Mouse (Mus musculus) hindbrain, postnatal 0 days (tissue): ENCODE results near the gene Usp17lb. TPM values are rescaled to one million over a fixed set of nuclear protein-coding genes. Genes with fewer than 3 reads are reported as not detected.
"Not testable (repeated sequence)": the region's sequence is repeated elsewhere in the genome, so short reads cannot be mapped to it uniquely, and the experiment has no call there.

Source experiments
- ATAC-seq: fragments of 200-750 bp; cut with Nextera tagmentation; 2 replicates; pipeline ENCODE4 v1.8.0; 2017; ENCODE audit warnings: mild to moderate bottlenecking, moderate TSS enrichment, moderate library complexity
- DNase-seq: peaks from one replicate; pipeline ENCODE4 v3.0.0-alpha.2; 2015; ENCODE audit warnings: low spot score
- H3K27ac ChIP-seq: fragments of 300-500 bp; sonication (generic); 2 replicates; pipeline ENCODE4 v1.5.1; 2014; ENCODE audit warnings: mild to moderate bottlenecking
- H3K27me3 ChIP-seq: fragments of 300-500 bp; sonication (generic); 2 replicates; pipeline ENCODE4 v1.6.1; 2014; ENCODE audit warnings: low read length, mixed read lengths; ENCODE audit not compliant: insufficient read depth
- H3K36me3 ChIP-seq: fragments of 300-500 bp; sonication (generic); 2 replicates; pipeline ENCODE4 v1.6.1; 2014; ENCODE audit warnings: low read length, mixed read lengths; ENCODE audit not compliant: insufficient read depth
- H3K4me1 ChIP-seq: fragments of 300-500 bp; sonication (generic); 2 replicates; pipeline ENCODE4 v1.6.1; 2014; ENCODE audit warnings: antibody characterized with exemption, low read length, mixed read lengths; ENCODE audit not compliant: insufficient read depth
- H3K4me2 ChIP-seq: fragments of 300-500 bp; sonication (generic); 2 replicates; pipeline ENCODE4 v1.6.1; 2014; ENCODE audit warnings: low read depth, mild to moderate bottlenecking, low read length, moderate library complexity, mixed read lengths
- H3K4me3 ChIP-seq: fragments of 300-500 bp; sonication (generic); 2 replicates; pipeline ENCODE4 v1.5.1; 2014; ENCODE audit warnings: low read length
- H3K9ac ChIP-seq: fragments of 300-500 bp; sonication (generic); replicated peaks from 2 replicates; pipeline ENCODE4 v1.6.1; 2014; ENCODE audit warnings: mild to moderate bottlenecking, low read length, moderate library complexity, mixed read lengths
- H3K9me3 ChIP-seq: fragments of 300-500 bp; sonication (generic); 2 replicates; pipeline ENCODE4 v1.6.1; 2016; ENCODE audit warnings: low read length, mixed read lengths
- CTCF ChIP-seq: IDR thresholded peaks from 2 replicates; pipeline ENCODE4 v1.5.1; 2016; ENCODE audit warnings: antibody characterized with exemption, control low read depth, low read depth
- WGBS: fragments of 180-500 bp; shearing (Covaris S2); extraction: QIAGEN DNeasy Blood & Tissue Kit; methylation state at CpG from one replicate; pipeline ENCODE4 v1.1.7; 2014; 5-methylcytosine and 5-hydroxymethylcytosine counted together
- polyA plus RNA-seq: library from polyadenylated mRNA; unstranded; fragments of >200 nt; fragmentation: Nextera tagmentation; extraction: Ambion mirVana; gene quantifications from 2 replicates; pipeline ENCODE4 v1.2.1, GENCODE M21; 2015
- total RNA-seq: library from RNA; depleted of rRNA; stranded (reverse); fragments of >200 nt; gene quantifications from 2 replicates; pipeline ENCODE4 v1.2.3, GENCODE M21; 2014; rRNA removed

Gene Usp17lb
- total and polyA plus RNA-seq, 2 experiments from 2014 or later: not detected

DNA sequence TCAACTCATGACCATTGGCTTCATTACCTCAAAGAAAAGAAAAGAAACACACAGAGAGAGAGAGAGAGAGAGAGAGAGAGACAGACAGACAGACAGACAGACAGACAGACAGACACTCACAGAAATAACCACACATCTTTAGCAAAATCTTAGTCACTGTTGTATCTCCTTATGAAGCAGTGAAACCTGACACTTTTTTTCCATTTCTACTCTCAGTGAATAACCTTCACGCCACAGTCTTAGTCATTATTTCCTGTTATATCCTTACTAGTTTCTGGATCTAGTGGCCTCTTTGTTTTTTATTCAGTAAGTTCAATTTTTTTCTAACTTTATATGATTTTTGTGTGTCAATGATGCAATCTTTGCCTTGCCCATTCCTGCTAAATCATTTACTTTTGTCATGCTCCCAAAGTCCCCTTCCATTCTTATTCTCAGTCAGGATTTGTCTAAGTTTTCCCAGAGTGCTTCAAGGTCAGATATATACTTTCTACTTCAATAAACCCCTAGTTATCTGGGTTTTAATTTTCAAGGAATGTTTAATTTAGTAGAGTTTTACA lies 1.4 kb upstream of the Usp17lb start:
- ATAC-seq (no peak), DNase-seq (no peak)
- TF ChIP-seq CTCF: no peak
- Histone ChIP-seq H3K27me3 (no peaks in the 10 kb centered on the region), H3K9ac (no peak overlapping the region), H3K9me3 (no peaks in the 10 kb centered on the region), H3K27ac (no peak overlapping the region), H3K4me1 (no peaks in the 10 kb centered on the region), H3K4me2 (no peak overlapping the region), H3K4me3 (no peak overlapping the region), H3K36me3 (no peaks in the 10 kb centered on the region)
- WGBS: 89% methylated on average over 1 of the region's 1 CpGs

DNA sequence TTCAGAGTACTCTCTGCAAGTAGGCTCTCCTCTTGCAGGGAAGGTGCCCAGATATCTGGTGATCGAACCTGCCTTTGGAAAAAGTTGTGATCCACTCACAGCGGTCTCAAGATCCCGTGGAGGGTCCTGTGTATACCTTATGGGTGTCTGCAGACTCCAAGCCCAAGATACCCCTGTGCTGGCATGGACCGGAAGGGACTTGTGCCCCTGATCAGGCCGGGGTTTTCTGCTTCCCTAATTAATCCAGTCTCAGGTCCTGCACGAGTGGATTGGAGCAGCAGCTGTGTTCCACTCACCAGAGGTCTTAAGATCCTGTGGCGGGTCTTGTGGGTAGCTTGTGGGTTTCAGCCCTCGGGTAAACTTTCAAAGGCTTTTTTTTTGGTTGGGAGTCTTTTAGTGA lies 32.1 kb downstream of the Usp17lb start:
- not testable (repeated sequence) for ATAC-seq, H3K4me1 ChIP-seq, H3K9me3 ChIP-seq, H3K9ac ChIP-seq, DNase-seq, H3K27me3 ChIP-seq, H3K4me2 ChIP-seq, H3K4me3 ChIP-seq, H3K27ac ChIP-seq, H3K36me3 ChIP-seq
- WGBS: 86% methylated on average over 8 of the region's 8 CpGs

- no peaks in the 10 kb centered on the region for H3K9me3 ChIP-seq
- WGBS: 57% methylated on average over 1 of the region's 1 CpGs
These were observed 51.6 kb downstream of the Usp17lb start for GRCm38 (mm10) chr7:104790796-104791195.

More at GRCm38 (mm10) chr7:104790796-104791195, 51.6 kb downstream of the Usp17lb start:
- ATAC-seq (no peak), DNase-seq (no peak)
- no peak overlapping the region for H3K27ac ChIP-seq
- no peak overlapping the region for H3K4me3 ChIP-seq
- no peaks in the 10 kb centered on the region for H3K27me3 ChIP-seq
- H3K4me2 ChIP-seq: no peak overlapping the region
- TF ChIP-seq CTCF: no peak
- H3K36me3 ChIP-seq: no peaks in the 10 kb centered on the region
- no peak overlapping the region for H3K9ac ChIP-seq
- H3K4me1 ChIP-seq: no peaks in the 10 kb centered on the region

Other genes with a start within 250 kb of the Usp17lb start
- gene Olfr655, start 240.8 kb downstream of the Usp17lb start, total RNA-seq: not detected in 2 replicates
- gene Olfr655, start 240.8 kb downstream of the Usp17lb start, polyA plus RNA-seq: not detected in 2 replicates
- not detected in 2 replicates for gene Olfr656, start 228.6 kb downstream of the Usp17lb start, total RNA-seq
- not detected in 2 replicates for gene Olfr656, start 228.6 kb downstream of the Usp17lb start, polyA plus RNA-seq
- gene Olfr657, start 217.8 kb downstream of the Usp17lb start, total RNA-seq: not detected in 2 replicates
- gene Olfr657, start 217.8 kb downstream of the Usp17lb start, polyA plus RNA-seq: not detected in 2 replicates
- gene Olfr658, start 195.3 kb downstream of the Usp17lb start, total RNA-seq: 0.11 and 0.16 TPM in 2 replicates
- 0.41 and 0.52 TPM in 2 replicates for gene Olfr658, start 195.3 kb downstream of the Usp17lb start, polyA plus RNA-seq
- gene Olfr659, start 175.8 kb downstream of the Usp17lb start, total RNA-seq: not detected in 2 replicates
- not detected in 2 replicates for gene Olfr659, start 175.8 kb downstream of the Usp17lb start, polyA plus RNA-seq
- not detected in 2 replicates for gene Olfr661, start 156.1 kb downstream of the Usp17lb start, total RNA-seq
- gene Olfr661, start 156.1 kb downstream of the Usp17lb start, polyA plus RNA-seq: not detected in 2 replicates
- not detected in 2 replicates for gene Usp17le, start 65.1 kb downstream of the Usp17lb start, total RNA-seq
- gene Usp17le, start 65.1 kb downstream of the Usp17lb start, polyA plus RNA-seq: not detected in 2 replicates
- not detected in 2 replicates for gene Usp17la, start 14.4 kb upstream of the Usp17lb start, total RNA-seq
- gene Usp17la, start 14.4 kb upstream of the Usp17lb start, polyA plus RNA-seq: not detected in 2 replicates
- not detected in 2 replicates for gene Olfr665, start 35.4 kb upstream of the Usp17lb start, total RNA-seq
- not detected in 2 replicates for gene Olfr665, start 35.4 kb upstream of the Usp17lb start, polyA plus RNA-seq
- gene Olfr666, start 53.3 kb upstream of the Usp17lb start, total RNA-seq: not detected in 2 replicates
- not detected in 2 replicates for gene Olfr666, start 53.3 kb upstream of the Usp17lb start, polyA plus RNA-seq
- gene Olfr667, start 78.9 kb upstream of the Usp17lb start, total RNA-seq: not detected in 2 replicates
- not detected in 2 replicates for gene Olfr667, start 78.9 kb upstream of the Usp17lb start, polyA plus RNA-seq
- gene Olfr668, start 85.5 kb upstream of the Usp17lb start, total RNA-seq: not detected in 2 replicates
- gene Olfr668, start 85.5 kb upstream of the Usp17lb start, polyA plus RNA-seq: not detected in 2 replicates
- not detected in 2 replicates for gene Olfr669, start 91.6 kb upstream of the Usp17lb start, total RNA-seq
- not detected in 2 replicates for gene Olfr669, start 91.6 kb upstream of the Usp17lb start, polyA plus RNA-seq
- gene Olfr670, start 120.0 kb upstream of the Usp17lb start, total RNA-seq: not detected in 2 replicates
- not detected in 2 replicates for gene Olfr670, start 120.0 kb upstream of the Usp17lb start, polyA plus RNA-seq
- gene Olfr671, start 136.5 kb upstream of the Usp17lb start, total RNA-seq: not detected in 2 replicates
- not detected in 2 replicates for gene Olfr671, start 136.5 kb upstream of the Usp17lb start, polyA plus RNA-seq
- not detected in 2 replicates for gene Olfr672, start 159.4 kb upstream of the Usp17lb start, total RNA-seq
- not detected in 2 replicates for gene Olfr672, start 159.4 kb upstream of the Usp17lb start, polyA plus RNA-seq
- gene Olfr675, start 185.9 kb upstream of the Usp17lb start, total RNA-seq: not detected in 2 replicates
- not detected in 2 replicates for gene Olfr675, start 185.9 kb upstream of the Usp17lb start, polyA plus RNA-seq
- not detected in 2 replicates for gene Olfr676, start 190.1 kb upstream of the Usp17lb start, total RNA-seq
- gene Olfr676, start 190.1 kb upstream of the Usp17lb start, polyA plus RNA-seq: not detected in 2 replicates
- not detected in 2 replicates for gene Olfr677, start 208.8 kb upstream of the Usp17lb start, total RNA-seq
- gene Olfr677, start 208.8 kb upstream of the Usp17lb start, polyA plus RNA-seq: not detected in 2 replicates
- gene Olfr678, start 221.9 kb upstream of the Usp17lb start, total RNA-seq: not detected in 2 replicates
- not detected in 2 replicates for gene Olfr678, start 221.9 kb upstream of the Usp17lb start, polyA plus RNA-seq
- not detected in 2 replicates for gene Olfr679, start 238.6 kb upstream of the Usp17lb start, total RNA-seq
- not detected in 2 replicates for gene Olfr679, start 238.6 kb upstream of the Usp17lb start, polyA plus RNA-seq